Mouse (Mus musculus) bone marrow macrophage, adult 2 months (primary cell): ENCODE data around the gene Hmgn1.
"Not testable (repeated sequence)": the region's sequence is repeated elsewhere in the genome, so short reads cannot be mapped to it uniquely, and the experiment has no call there.

Source experiments
- CTCF ChIP-seq: IDR thresholded peaks from 2 replicates; pipeline ENCODE4 v1.5.1; 2012; ENCODE audit warnings: low read depth, mild to moderate bottlenecking, low read length, moderate library complexity
- POLR2A ChIP-seq: IDR thresholded peaks from 2 replicates; pipeline ENCODE4 v1.6.1; 2012; ENCODE audit warnings: mild to moderate bottlenecking, low read depth, low read length, borderline replicate concordance

GRCm38 (mm10) chr16:96097811-96098210 is 29.7 kb downstream of the Hmgn1 start:
- TF ChIP-seq CTCF, POLR2A: not testable (repeated sequence)
